Mouse (Mus musculus) inflammation-experienced regulatory T-cells, adult 6 months (primary cell): ENCODE results near the gene Rnaseh2a. TPM values are rescaled to one million over a fixed set of nuclear protein-coding genes. Genes with fewer than 3 reads are reported as not detected.
A peak's percentile ranks its signal among the peaks of the same experiment; 100 is the strongest.

ENCODE experiments used
- ATAC-seq: one replicate; pipeline ENCODE4 v1.8.0; 2017
- polyA plus RNA-seq, 3 experiments: library from polyadenylated mRNA; unstranded; fragments of 100-300 nt; shearing (Covaris generic); gene quantifications; one replicate each; pipeline ENCODE4 v1.2.1; 2017

The Rnaseh2a gene
- polyA plus RNA-seq, 3 experiments from 2014 or later: 57.0 to 88.9 (median 72.8) TPM

GRCm38 (mm10) chr8:84982499-84983011 lies 13.0 kb upstream of the Rnaseh2a start:
- ATAC-seq: no peak

DNA sequence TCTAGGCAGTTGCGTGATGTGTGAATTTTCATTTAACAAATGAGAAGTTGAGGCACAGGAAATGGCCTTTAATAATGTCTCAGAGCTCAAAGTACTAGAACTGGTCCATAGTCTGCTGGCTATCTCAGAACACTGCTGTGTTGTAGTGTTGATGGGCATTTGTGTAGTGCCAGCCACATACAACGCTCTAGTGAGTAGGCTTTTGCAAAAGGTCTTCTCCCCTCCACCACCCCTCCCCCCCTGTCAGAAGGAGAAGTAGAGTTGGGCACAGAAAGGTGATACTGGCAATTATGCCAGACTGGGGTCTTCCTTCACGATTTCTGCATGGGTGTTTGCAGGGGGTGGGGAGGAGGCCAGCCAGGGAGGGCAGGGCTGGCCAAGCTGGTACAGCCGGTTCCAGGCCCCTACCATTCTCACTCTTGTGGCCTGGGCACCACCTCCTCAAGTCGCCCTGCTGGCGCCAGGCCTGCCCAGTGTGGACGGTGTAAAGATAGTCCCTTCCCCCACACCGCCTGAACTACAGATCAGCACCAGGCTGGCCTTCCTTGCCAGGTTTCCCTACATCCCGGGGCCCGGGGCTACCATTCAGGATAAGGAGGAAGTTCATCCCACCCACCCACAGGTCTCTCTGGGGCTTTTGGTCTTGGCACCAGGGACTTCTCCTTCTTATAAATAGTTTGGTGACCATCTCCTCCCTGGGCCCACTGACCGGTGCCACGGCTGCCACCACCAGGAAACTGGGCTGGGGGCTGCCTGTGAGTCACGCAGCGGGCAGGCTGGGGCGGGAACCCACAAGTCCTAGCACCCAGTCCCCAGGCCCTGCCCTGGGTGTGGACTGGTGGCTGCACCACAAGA lies 12.3 kb upstream of the Rnaseh2a start:
- no peak for ATAC-seq

DNA sequence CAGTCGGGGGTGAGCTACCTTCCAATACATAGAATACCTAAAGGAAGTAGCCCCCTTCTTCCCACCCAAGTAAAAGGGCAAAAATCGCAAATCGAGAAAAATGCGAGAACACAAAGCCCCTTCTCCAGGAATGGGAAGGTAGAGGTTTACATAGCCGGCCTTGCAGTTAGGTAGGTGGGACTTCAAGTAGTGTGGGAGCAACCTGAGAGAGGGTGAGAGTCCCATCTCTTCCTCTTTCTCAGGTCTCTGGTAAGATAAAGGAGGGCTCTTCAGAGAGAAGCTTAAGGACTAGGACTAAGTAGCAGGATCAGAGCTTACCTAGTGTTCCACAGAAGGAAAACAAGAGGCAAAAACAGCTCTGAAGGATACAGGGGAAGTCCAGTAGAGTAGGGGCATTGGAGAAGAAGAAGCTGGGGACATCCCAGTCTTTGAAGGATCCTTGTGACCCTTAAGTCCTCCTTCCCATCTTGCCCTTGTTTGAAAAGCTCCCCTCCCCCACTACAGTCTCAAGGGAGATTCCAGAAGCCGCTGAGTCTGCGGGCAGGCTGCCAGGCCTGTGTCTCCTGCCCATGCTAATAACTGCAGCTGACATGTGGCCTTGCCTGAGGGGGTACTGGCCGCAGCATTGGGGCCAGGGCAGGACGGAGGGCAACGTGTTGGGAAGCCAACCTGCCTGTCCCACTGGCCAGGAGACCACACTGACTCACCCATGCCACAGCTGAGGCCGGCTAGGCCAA lies 11.2 kb upstream of the Rnaseh2a start:
- ATAC-seq: no peak

GRCm38 (mm10) chr8:84979599-84980421 lies 10.2 kb upstream of the Rnaseh2a start:
- ATAC-seq: peak; percentile 25

DNA sequence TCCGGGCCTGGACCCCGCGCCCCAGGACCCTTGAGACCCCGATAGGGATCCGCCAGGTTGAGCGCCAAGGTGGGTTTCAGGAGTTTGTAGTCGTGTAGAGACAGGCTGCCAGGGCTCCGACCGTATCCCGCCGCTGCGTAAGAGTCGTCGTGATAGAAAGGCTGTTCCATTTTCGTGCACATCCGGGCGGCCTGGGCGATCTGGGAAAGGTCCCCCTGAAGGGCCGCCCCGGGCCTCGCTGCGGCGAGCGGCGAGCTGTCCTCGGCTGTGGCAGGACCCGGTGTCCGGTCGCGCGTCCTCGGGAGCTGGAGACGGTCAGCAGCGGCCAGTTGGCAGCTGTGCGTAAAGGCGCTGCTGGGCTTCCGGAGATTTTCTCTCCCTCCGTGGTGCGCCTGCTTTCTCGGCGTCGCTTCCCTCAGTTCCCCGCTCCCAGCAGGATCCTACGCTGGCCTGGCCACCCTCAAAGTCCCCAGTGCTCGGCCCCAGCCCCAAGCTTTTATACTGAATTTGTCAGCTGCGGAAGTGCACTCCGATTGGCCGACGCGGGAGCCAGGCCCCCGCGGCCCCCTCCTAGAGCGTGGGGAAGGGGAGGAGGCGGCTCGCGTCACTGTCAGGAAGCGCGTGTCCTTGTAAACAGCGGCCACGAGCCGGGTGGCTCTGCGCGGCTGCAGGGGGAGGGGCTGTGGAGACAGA lies 8.8 kb upstream of the Rnaseh2a start, which contains the start of gene Junb:
TSS of gene Junb (minus strand) at position 471 of the 693 bp plus-strand sequence.
- ATAC-seq: peak; percentile 41

DNA sequence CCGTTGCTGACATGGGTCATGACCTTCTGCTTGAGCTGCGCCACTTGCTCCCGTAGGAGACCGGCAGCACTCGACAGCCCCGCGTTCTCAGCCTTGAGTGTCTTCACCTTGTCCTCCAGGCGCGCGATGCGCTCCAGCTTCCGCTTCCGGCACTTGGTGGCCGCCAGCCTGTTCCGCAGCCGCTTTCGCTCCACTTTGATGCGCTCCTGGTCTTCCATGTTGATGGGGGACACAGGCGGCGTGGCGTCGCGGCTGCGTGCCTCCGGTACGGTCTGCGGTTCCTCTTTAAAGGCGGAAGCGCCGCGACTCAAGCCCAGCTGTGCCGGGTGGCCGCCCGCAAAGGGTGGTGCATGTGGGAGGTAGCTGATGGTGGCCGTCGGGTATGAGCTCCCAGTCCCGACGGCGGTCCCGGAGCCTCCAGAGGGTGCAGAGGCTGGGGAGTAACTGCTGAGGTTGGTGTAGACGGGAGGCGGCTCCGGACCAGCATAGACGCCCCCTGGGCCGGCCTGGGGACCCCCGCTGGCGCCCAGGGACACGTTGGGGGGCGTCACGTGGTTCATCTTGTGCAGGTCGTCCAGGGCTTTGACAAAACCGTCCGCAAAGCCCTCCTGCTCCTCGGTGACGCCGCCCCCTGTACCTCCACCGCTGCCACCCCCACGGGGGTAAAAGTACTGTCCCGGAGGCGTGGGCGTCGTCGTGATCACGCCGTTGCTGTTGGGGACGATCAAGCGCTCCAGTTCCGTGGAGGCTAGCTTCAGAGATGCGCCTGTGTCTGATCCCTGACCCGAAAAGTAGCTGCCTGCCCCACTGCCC lies 8.1 kb upstream of the Rnaseh2a start:
- ATAC-seq: peak; percentile 3

DNA sequence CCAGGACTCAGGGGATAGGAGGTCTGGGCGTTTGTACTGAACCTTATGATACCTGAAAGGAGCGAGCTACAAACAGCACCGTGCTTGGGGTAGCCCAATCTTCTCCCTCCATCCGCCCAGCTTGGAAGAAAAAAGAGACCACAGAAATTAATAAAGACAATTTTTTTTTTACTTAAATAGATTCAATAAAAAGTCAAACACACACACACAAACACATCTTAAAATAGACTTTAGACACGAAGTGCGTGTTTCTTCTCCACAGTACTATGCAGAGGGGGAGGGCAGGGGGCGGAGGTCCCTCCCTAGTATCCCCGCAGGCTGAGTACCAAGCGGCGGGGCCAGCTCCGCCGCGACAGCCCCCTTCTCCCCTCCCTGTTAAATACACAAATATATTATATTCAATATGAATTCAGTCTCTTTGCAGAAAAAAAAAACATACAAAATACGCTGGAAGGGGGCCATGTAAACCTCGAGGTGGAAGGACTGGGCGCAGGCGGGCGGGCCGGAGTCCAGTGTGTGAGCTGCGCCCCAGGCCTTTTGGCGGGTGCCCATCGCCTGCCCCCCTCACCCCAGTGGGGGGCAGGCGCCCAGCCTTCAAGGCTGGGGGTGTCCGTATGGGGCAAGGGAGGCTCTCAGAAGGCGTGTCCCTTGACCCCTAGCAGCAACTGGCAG lies 7.3 kb upstream of the Rnaseh2a start:
- ATAC-seq: no peak

DNA sequence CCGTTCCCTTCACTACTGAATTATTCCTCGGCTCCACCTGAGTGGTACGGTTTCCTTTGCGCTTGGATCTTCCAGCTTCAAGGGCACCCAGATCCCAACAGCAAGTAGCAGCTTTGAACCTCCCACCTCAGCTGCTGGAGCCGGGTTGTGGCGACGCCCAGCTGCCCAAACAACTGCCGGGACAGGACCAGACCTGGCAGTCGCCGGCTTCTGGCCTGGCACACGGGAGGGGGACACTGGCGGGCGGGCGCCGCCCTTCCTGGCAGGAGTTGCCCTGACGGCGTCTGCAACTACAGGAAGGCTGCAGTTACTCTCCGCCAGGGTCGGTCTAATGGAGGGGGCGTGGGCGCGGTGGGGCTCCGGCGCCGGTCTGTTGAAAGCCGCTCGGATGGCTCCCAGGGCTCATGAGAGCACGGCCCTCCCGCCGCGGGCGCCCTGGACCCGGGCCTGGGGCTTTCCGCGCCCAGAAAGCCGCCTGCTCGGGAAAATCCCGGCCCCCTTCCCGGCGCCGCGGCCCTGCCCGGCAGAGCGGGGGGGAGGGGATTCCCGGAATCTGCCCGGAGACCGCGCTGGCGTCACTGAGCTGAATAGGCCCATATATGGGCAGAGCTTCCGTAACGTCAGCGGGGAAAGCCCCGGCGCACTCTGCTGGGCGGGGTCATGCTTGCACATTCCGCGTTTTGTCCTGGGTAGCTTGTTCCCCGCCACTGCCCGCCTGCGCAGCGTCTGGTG lies 6.6 kb upstream of the Rnaseh2a start:
- peak; percentile 51 for ATAC-seq

GRCm38 (mm10) chr8:84975434-84975833 lies 5.9 kb upstream of the Rnaseh2a start:
- ATAC-seq: no peak

DNA sequence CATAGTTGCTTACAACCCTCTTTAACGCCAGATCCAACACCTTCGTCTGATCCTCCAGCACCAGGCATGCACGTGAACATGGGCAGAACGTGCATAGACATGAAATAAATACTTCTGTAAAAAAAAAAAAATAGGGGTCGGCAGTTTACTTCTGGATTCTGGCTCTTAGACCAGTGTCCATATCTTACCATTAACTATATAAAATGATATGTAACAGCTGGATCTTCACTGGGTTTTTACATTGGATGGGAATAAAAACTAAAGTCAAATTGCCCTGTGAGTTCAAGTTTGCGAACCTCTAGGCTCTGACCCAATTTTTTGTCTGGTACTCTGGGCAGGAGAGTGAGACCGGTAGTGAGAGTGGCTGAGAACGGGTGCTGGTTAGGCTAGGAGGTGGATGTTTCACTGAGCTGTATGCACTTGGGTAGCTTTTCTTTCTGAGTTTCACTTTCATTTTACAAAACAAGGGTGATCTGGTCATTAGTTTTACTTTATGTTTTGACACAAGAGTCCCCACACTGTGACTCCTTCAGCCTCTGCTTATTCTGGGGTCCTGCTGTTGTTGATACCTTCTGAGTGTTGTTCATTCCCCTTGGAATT lies 5.1 kb upstream of the Rnaseh2a start:
- ATAC-seq: no peak

GRCm38 (mm10) chr8:84973803-84974542 lies 4.4 kb upstream of the Rnaseh2a start:
- no peak for ATAC-seq

DNA sequence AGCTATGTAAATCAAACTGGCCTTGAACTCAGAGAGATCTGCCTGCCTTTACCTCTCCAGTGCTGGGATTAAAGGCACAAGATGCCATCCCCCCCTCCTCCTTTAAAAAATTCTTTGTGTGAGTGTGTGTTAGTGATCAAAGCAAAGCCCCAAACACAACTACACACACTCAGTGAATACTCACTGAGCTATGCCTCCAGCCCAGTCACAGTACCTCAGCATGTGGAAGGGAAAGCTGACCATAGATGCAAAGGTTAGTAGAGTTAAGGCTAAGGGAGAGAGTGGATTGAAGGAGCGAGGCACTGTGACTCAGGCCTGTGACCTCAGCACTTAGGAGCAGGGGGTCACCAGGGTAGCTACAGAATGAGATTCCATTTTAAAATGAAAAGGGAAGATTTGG lies 3.5 kb upstream of the Rnaseh2a start:
- ATAC-seq: no peak

DNA sequence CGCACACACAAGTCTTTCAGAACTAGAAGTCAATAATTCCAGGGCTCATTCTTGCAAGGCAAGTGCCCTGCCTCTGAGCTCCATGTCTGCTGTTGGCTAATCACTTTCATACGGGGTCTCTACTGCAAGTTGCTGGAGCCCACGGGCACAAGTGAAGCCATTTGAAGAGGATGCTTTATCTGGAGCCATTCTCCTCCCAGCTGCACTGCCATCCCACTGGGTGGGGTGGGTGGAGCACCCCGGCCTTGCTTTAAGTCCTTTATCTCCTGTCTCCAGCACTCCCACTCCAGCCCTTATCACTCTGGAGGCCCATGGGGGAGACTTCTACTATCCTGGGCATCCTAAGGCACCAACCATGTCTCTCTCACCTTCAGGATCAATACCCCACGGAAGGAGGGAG lies 1.3 kb upstream of the Rnaseh2a start:
- ATAC-seq: no peak

GRCm38 (mm10) chr8:84970135-84970790 lies 696 bp upstream of the Rnaseh2a start:
- no peak for ATAC-seq

GRCm38 (mm10) chr8:84968650-84969049 lies 917 bp downstream of the Rnaseh2a start:
- ATAC-seq: no peak

DNA sequence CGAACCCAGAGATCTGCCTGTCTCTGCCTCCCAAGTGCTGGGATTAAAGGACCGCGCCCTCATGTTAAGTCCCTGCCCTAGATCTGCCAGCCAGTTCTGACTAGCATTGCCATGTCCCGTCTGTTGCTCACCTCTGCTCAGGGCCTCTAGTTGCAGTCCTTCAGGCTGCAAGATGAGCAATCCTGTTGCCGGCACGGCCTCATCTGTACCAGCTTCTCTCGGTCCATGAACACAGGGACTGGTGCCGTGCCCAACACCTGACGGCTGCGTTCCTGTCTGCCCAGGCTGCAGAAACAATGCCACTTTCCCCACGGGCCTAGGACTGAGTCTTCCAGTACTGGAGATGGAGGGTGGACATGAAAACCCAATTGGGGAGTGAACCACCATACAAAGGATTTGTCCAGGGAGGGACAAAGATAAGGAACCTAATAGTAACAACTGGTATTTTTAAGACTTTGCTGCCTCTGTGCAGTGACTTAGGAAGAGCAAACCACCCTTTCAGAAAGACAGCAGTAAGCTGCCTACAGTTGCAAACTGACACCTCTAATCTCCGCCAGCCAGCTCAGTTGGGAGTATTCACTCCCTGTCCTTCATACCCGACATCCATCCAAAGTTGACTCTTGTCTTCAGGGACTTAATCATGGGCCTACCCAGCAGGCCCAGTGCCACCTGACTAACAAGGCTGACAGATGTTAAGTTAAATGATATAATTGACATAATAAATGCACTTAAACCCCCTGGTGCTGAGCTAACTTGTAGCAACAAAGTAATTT lies 1.8 kb downstream of the Rnaseh2a start:
- no peak for ATAC-seq

DNA sequence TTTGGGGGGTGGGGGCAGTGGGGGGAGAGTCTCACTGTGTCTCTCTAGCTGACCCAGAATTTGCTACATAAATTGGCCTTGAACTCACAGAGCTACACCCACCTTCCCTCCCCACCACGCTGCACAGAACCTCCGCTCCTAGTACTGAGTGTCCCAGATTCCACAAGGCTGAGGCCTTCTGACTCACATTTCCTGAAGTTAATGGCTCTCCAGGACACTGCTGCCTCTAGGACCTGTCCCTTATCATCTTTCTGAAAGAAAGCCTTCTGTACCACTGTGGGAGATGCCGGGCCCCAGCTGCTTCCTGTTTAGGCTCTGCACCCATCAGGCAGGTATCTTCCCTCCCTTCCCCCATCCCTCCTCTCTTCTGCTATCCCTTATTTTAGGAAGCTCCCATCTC lies 3.0 kb downstream of the Rnaseh2a start:
- ATAC-seq: no peak
